Mouse (Mus musculus): Measurements from ENCODE around the gene Card14.

GRCm38 (mm10) chr11:119310621-119311020, 3.1 kb downstream of the Card14 start:
- no peak for TF ChIP-seq EP300 (IDR thresholded peaks at IDR 0.05)
- TF ChIP-seq CTCF (IDR thresholded peaks at IDR 0.05): no peak
